Comparison of ENCODE assay signal across 8 mouse cellular contexts in genomic region chr5:30959966-30960501, GRCm38 (mm10). TPM values are rescaled to one million over a fixed set of nuclear protein-coding genes. Genes with fewer than 3 reads are reported as not detected.
DNase-seq lines count a peak whose midpoint lies in the region; ATAC-seq lines count a peak whose summit lies in the region.

TSS of gene Preb (minus strand) at chr5:30960361.

- no peaks in the 10 kb centered on the region for H3K27me3 ChIP-seq in heart, embryonic 14.5 days (ENCODE audit: control insufficient read depth, insufficient read depth, low read length)
- H3K27me3 ChIP-seq in liver, embryonic 13.5 days = no peaks in the 10 kb centered on the region
- no peaks in the 10 kb centered on the region for H3K27me3 ChIP-seq in stomach, embryonic 16.5 days (ENCODE audit: control insufficient read depth, insufficient read depth, low read length)

- H3K4me3 ChIP-seq in brown adipose tissue, adult 24 weeks (ENCODE audit: insufficient read depth, low read depth, low read length) = peak within 1 kb of the TSS; percentile 84
- peak within 1 kb of the TSS; percentile 84 to 86 for H3K4me3 ChIP-seq in heart, embryonic 14.5 days (ENCODE audit: control insufficient read depth in 1 of 2, insufficient read depth in 1 of 2, low read depth in 1 of 2, low read length in 2 of 2)
- H3K4me3 ChIP-seq in liver, embryonic 13.5 days (replicated peaks) = peak within 1 kb of the TSS; percentile 86
- H3K4me3 ChIP-seq in stomach, embryonic 16.5 days (replicated peaks; ENCODE audit: low read length) = peak within 1 kb of the TSS; percentile 77

- H3K9me3 ChIP-seq in heart, embryonic 14.5 days (ENCODE audit: control insufficient read depth, low read length) = no peaks in the 10 kb centered on the region
- no peaks in the 10 kb centered on the region for H3K9me3 ChIP-seq in liver, embryonic 13.5 days (replicated peaks)
- H3K9me3 ChIP-seq in stomach, embryonic 16.5 days (replicated peaks; ENCODE audit: control insufficient read depth, low read length) = no peaks in the 10 kb centered on the region

- under 1% methylated on average over 56 of the region's 56 CpGs for WGBS in heart, embryonic 14.5 days
- WGBS in liver, embryonic 13.5 days (ENCODE audit: insufficient replicate concordance) = under 1% methylated on average over 56 of the region's 56 CpGs
- WGBS in stomach, embryonic 16.5 days = under 1% methylated on average over 56 of the region's 56 CpGs

- H3K4me2 ChIP-seq in heart, embryonic 14.5 days (ENCODE audit: low read length) = peak within 1 kb of the TSS; percentile 93
- H3K4me2 ChIP-seq in liver, embryonic 13.5 days = peak within 1 kb of the TSS; percentile 91
- H3K4me2 ChIP-seq in stomach, embryonic 16.5 days (ENCODE audit: low read depth, low read length) = peak within 1 kb of the TSS; percentile 84

- peak within 1 kb of the TSS; percentile 94 for H3K9ac ChIP-seq in heart, embryonic 14.5 days (ENCODE audit: low read length)
- H3K9ac ChIP-seq in liver, embryonic 13.5 days = peak within 1 kb of the TSS; percentile 94
- H3K9ac ChIP-seq in stomach, embryonic 16.5 days (ENCODE audit: low read length) = peak within 1 kb of the TSS; percentile 93

- peaks cover 19% of the 10 kb centered on the region for H3K4me1 ChIP-seq in brown adipose tissue, adult 24 weeks (ENCODE audit: control insufficient read depth, insufficient read depth, insufficient read length, low read length)
- H3K4me1 ChIP-seq in heart, embryonic 14.5 days (ENCODE audit: control insufficient read depth in 2 of 2, insufficient read depth in 2 of 2, low read length in 2 of 2) = peaks cover 6 to 18% of the 10 kb centered on the region in 2 experiments
- H3K4me1 ChIP-seq in liver, embryonic 13.5 days (replicated peaks) = peaks cover 38% of the 10 kb centered on the region
- H3K4me1 ChIP-seq in stomach, embryonic 16.5 days (ENCODE audit: control insufficient read depth, insufficient read depth, low read length) = peaks cover 19% of the 10 kb centered on the region

- peaks cover 28% of the 10 kb centered on the region for H3K36me3 ChIP-seq in heart, embryonic 14.5 days (ENCODE audit: control insufficient read depth, insufficient read depth, low read length)
- peaks cover 30% of the 10 kb centered on the region for H3K36me3 ChIP-seq in liver, embryonic 13.5 days
- H3K36me3 ChIP-seq in stomach, embryonic 16.5 days (ENCODE audit: control insufficient read depth, insufficient read depth, low read length) = peaks cover 10% of the 10 kb centered on the region; the same call in 1 of the 2 replicates

- peak; percentile 99 for DNase-seq in CD4-positive, CD25-positive, alpha-beta regulatory T cell, adult 2 months (ENCODE audit: low read depth, low spot score)
- peak; percentile 93 for DNase-seq in fibroblast of lung, adult 2 months (ENCODE audit: low read depth)
- DNase-seq in kidney, postnatal 14 days = peak; percentile 100
- DNase-seq in liver, embryonic 13.5 days = peak; percentile 96
- DNase-seq in neural tube, embryonic 10.5 days (ENCODE audit: extremely low spot score, low spot score) = peak; percentile 100

- peak; percentile 94 for ATAC-seq in heart, embryonic 14.5 days (ENCODE audit: insufficient number of reproducible peaks, insufficient read depth, low FRiP score, low read depth)
- peak; percentile 94 for ATAC-seq in liver, embryonic 13.5 days (ENCODE audit: low read depth)
- ATAC-seq in stomach, embryonic 16.5 days (ENCODE audit: insufficient read depth, low FRiP score) = peak; percentile 98

- H3K27ac ChIP-seq in brown adipose tissue, adult 24 weeks (replicated peaks; ENCODE audit: low read depth, low read length) = peak within 1 kb of the TSS; percentile 81
- peak within 1 kb of the TSS; percentile 84 to 86 for H3K27ac ChIP-seq in heart, embryonic 14.5 days (replicated peaks in 1 of 2; ENCODE audit: control insufficient read depth in 1 of 2, insufficient read depth in 1 of 2, low read depth in 2 of 2, low read length in 2 of 2)
- H3K27ac ChIP-seq in liver, embryonic 13.5 days = peak within 1 kb of the TSS; percentile 80
- H3K27ac ChIP-seq in stomach, embryonic 16.5 days (ENCODE audit: low read length) = peak within 1 kb of the TSS; percentile 91

RNA-seq across cellular contexts. Expression of gene Preb, which starts in this region (rescaled TPM):
- polyA plus RNA-seq in brown adipose tissue, adult 24 weeks (2012; ENCODE audit: insufficient read depth, insufficient read length, missing spikeins) = 51.9 and 74.1 TPM in 2 replicates
- polyA plus RNA-seq in heart, embryonic 14.5 days (2014; fragmentation: Nextera tagmentation; extraction: Ambion mirVana) = 49.7 and 59.5 TPM in 2 replicates
- polyA plus RNA-seq in liver, embryonic 13.5 days (2015; fragmentation: Nextera tagmentation; extraction: Ambion mirVana) = 91.6 and 97.5 TPM in 2 replicates
- polyA plus RNA-seq in stomach, embryonic 16.5 days (2015; fragmentation: Nextera tagmentation; extraction: Ambion mirVana) = 131 and 154 TPM in 2 replicates

Comparison
In these comparisons a context has a peak if more than half of its experiments do, and no peak if none do; other contexts are left out.
1. Peak in every context shown above with its lines: DNase-seq, ATAC-seq, H3K4me3 ChIP-seq and H3K27ac ChIP-seq.